Mouse (Mus musculus) kidney, adult 2 months (tissue): ENCODE results near the gene Metrnl.

Experiments used
- CTCF ChIP-seq: fragments of 200-500 bp; conservative IDR thresholded peaks from 2 replicates; pipeline ENCODE4 v1.5.1; 2011; ENCODE audit warnings: low read depth, mild to moderate bottlenecking, control low read depth, low read length, moderate library complexity, mixed read lengths; ENCODE audit not compliant: insufficient read depth, insufficient read length
- POLR2A ChIP-seq: fragments of 200-500 bp; IDR thresholded peaks from one replicate; pipeline ENCODE4 v1.6.1; 2011; ENCODE audit warnings: low read depth, low read length, control low read depth

- no peak for TF ChIP-seq POLR2A
- no peak for TF ChIP-seq CTCF
Observed at GRCm38 (mm10) chr11:121672312-121672989, 28.9 kb upstream of the Metrnl start.
